Mouse (Mus musculus): Measurements from ENCODE around the gene Glra3.

The Glra3 gene

GRCm38 (mm10) chr8:55939870-55940525 lies at the start of gene Glra3:
Glra3 (plus strand) TSS chr8:55940460.
- no peak for DNase-seq (ENCODE audit: low read depth)

GRCm38 (mm10) chr8:55906848-55907247 lies 33.4 kb upstream of the Glra3 start, which contains the start of gene Adam29:
Adam29 (minus strand) TSS chr8:55906948.
- DNase-seq (ENCODE audit: low read depth) = no peak

GRCm38 (mm10) chr8:55940526-55940880 lies 243 bp downstream of the Glra3 start:
- DNase-seq (ENCODE audit: low read depth) = no peak

- no peak for DNase-seq (ENCODE audit: low read depth)
Observed at GRCm38 (mm10) chr8:55964759-55965320, 24.6 kb downstream of the Glra3 start.

DNA sequence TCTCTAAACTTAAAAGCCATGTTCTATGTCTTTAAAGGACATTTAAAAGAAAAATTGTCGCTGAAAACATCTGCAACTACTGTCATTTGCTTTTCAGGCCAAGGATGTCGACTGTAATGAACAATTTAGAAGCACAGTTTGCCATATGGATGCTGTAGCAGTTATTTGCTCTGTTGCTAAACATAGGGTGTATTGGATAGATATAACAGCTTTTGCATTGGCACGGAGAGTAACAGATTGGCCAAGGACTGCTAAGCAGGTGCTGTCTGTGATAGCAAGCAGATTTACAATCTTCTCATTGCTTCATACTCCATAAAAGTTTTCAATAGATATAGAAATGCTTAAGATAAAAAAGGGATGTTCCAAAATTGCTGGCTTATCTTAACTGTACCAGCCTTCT lies 57.6 kb downstream of the Glra3 start:
- DNase-seq (ENCODE audit: low read depth) = no peak

DNA sequence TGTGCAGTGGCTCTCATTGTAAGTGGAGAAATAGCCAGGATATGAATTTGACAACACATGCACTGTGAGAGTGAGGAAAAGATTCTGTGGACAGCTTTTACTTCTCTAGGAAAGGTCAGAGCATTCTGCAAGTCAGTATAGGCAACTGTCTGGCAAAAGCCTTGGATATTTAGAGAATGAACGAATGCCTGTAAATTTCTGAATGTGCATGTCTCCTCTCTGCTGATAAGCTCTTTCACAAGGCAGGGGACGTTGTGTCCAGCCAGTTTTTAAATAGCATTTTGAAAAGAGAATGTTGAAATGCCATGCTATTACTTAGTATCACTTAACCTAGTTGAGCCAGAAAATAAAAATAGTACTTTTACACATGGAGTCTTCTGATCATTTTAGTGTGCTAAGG lies 114.1 kb downstream of the Glra3 start:
- no peak for DNase-seq (ENCODE audit: low read depth)

- no peak for DNase-seq (ENCODE audit: low read depth)
Observed at GRCm38 (mm10) chr8:56063081-56063480, 122.8 kb downstream of the Glra3 start.

DNA sequence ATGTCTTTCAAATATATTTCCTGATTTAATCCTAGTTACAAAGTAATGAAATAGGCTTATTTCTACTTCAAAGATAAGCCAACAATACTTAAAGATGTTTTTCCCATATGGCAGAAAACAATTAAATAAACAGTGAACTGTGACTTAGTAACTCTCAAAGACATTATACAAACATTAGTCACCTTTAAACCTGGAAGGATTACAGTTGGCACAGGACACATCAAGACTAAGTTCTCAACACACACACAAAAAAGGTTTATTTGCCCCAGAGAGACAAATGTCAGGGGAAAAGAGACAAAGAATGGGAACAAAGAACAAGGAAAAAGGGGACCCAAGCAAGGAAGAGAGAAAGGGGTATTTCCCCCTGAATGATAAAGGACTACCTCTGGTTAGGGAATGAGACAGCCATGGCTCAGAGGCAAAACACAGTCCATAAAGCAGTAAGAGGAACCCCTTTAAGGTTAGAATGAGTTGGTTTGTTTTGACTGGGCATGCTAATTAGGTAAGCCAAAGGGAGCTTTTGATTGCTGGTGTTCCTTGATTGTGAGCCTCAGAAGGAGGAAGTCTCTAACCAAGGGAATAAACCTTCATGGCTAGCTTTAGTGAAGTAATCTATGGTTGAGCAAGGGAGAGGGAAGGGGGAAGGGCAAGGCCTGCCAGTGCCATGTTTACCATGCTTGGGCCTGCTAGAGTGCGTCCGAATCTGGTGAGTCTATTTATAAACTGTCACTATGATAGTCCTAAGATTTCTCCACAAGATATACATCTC lies 130.4 kb downstream of the Glra3 start:
- no peak for DNase-seq (ENCODE audit: low read depth)

GRCm38 (mm10) chr8:56083654-56084053 lies 143.4 kb downstream of the Glra3 start:
- no peak for DNase-seq (ENCODE audit: low read depth)

- no peak for DNase-seq (ENCODE audit: low read depth)
Observed at GRCm38 (mm10) chr8:56094385-56094784, 154.1 kb downstream of the Glra3 start.

DNA sequence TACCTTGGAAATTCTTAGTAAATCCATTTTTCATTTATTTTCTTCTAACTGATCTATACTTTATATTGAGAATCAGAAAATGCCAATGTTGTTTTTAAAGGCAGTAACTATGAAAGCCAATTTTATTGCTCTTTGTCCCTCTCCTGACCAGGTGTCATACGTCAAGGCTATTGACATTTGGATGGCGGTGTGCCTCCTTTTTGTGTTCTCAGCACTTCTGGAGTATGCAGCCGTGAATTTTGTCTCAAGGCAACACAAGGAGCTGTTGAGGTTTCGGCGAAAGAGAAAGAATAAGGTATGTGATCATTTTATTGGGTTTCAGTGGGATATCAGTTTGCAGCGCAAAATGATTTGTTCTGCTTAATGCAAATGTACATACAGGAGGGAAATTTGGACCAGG lies 170.0 kb downstream of the Glra3 start:
- no peak for DNase-seq (ENCODE audit: low read depth)

GRCm38 (mm10) chr8:56129357-56129756 lies 189.1 kb downstream of the Glra3 start:
- DNase-seq (ENCODE audit: low read depth) = no peak

DNA sequence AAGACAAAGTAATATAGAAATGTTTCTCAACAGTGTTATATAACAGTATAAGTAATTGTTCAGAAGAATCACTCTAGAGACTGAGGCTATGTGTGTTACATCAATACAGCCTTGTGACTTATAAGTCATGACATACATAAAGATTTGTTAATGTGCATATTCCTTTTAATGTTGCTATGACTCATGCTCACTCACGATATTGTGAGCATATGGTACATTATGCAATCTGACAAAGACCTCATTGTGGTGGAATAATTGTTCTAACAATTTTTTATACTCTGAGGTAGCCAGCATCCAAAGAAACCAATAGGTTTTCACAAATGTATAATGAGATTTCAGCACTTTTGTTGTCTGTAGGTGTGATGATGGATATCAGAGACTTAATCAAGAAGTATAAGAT lies 210.4 kb downstream of the Glra3 start:
- DNase-seq (ENCODE audit: low read depth) = no peak

DNA sequence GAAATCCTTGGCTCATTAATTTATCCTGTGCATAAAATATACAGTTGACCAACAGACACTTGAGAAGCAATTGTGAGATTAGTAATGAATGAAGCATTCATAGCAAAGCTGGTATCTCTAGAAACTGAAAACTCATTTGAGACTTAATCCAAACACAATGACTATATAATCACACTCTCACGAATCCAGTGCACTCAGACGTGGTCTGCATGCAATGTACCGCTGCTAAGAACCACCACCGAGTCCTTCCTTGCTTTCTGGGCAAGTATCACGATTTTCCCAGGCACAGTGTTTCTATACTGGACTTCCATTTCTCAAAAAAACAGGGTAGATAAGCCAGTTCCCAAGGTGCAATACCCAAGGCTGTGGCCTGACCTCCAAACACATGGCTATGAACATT lies 211.3 kb downstream of the Glra3 start:
- DNase-seq (ENCODE audit: low read depth) = no peak

GRCm38 (mm10) chr8:56158966-56159365 lies 218.7 kb downstream of the Glra3 start:
- DNase-seq (ENCODE audit: low read depth) = no peak

All from naive thymus-derived CD4-positive, alpha-beta T cell, adult 2 months (primary cell).